Mouse (Mus musculus): ENCODE measurements around the gene Bbs10.

Gene Bbs10

GRCm38 (mm10) chr10:111298140-111299098, at the start of gene Bbs10:
Gene Bbs10, plus strand, starts transcription at chr10:111298679.
- peak; percentile 88 for DNase-seq (ENCODE audit: low read depth)

DNA sequence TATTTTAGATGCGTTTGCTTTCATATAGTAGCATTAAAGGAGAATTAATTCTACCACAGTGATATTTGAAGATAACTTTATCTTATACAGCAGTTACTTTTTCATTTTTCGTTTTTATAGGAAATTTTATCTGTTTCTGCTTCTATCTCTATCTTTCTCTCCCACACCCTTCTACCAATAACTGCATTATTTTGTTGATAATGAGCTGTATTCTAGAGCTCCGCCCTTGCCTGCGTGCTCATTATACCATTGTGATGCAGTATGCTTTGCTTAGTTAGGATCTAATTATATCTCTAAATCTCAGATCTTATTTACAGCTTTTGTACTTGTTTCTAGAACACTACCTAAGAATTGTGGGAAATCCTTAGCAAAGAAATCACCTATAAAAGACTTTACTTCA, 48.3 kb upstream of the Bbs10 start:
- peak; percentile 32 for DNase-seq (ENCODE audit: low read depth)

DNA sequence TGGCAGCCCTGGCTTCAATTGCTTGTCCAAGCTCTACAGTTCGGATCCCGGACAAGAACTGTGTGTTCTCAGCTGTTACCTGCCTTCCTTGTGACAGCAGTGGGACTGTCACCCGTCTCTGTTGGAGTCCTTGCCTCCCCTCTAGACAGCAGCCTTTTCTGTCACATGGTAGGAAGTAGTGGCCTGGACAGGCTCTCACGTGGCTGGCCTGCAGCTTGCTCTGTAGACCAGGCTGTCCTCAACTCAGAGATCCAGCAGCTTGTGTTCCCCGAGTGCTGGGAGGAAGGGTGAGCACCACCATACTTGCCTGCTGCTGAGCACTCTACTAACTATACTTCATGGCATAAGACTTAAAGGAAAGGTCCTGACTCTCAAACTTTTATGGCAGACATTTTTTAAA, 46.8 kb upstream of the Bbs10 start:
- DNase-seq (ENCODE audit: low read depth): no peak

GRCm38 (mm10) chr10:111255228-111255627, 43.3 kb upstream of the Bbs10 start:
- DNase-seq (ENCODE audit: low read depth): no peak

GRCm38 (mm10) chr10:111256156-111256555, 42.3 kb upstream of the Bbs10 start:
- DNase-seq (ENCODE audit: low read depth): no peak

DNA sequence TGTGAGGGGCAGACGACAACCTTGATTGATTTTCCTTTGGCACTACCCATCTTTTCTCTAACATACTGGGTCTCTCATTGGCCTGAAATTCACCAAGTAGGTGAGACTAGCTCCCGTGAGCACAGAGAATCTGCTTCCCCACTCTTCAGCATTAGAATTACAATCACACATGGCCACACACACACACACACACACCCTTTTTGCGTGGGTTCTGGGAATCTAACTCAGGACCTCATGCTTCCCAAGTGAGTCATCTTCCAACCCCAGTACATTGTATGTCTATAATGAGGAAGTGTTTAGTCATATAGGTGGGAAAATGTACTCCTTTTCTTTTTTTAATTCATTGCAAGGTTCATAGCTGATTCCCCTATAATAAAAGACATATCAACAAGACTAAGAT, 41.1 kb upstream of the Bbs10 start:
- no peak for DNase-seq (ENCODE audit: low read depth)

DNA sequence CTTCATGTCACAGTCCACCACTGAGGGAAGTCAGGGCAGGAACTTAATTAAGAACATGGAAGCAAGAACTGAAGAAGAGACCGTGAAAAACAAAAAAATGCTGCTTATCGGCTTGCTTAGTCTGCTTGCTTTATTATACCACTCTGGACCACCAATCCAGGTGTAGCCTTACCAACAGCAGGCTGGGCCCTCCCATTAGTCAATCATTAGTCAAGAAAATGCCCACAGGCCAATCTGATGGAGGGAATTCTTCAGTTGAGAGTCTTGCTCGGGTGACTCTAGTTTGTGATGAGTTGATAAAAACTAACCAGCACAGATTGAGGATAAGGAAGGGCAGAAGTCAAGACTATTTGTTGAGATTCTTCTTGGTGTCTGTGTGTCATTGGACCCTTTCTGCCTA, 40.2 kb upstream of the Bbs10 start:
- DNase-seq (ENCODE audit: low read depth): no peak

- no peak for DNase-seq (ENCODE audit: low read depth)
These were observed 26.8 kb upstream of the Bbs10 start for GRCm38 (mm10) chr10:111271687-111272086.

DNA sequence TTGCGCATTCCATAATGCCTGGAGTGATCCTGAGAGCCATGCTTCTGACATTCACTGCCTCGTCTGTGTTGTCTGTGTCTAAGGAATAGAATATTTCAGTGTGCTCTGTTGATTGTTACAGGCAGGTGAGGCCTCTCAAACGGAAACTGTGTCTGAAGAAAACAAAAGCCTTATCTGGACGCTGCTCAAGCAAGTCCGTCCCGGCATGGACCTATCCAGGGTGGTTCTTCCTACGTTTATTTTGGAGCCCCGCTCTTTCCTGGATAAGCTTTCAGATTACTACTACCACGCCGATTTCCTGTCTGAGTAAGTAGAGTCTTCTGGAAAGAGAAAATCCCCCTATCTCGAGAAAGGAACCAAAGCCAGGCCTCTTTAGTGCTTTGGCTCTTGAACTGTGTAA, 25.6 kb upstream of the Bbs10 start:
- no peak for DNase-seq (ENCODE audit: low read depth)

DNA sequence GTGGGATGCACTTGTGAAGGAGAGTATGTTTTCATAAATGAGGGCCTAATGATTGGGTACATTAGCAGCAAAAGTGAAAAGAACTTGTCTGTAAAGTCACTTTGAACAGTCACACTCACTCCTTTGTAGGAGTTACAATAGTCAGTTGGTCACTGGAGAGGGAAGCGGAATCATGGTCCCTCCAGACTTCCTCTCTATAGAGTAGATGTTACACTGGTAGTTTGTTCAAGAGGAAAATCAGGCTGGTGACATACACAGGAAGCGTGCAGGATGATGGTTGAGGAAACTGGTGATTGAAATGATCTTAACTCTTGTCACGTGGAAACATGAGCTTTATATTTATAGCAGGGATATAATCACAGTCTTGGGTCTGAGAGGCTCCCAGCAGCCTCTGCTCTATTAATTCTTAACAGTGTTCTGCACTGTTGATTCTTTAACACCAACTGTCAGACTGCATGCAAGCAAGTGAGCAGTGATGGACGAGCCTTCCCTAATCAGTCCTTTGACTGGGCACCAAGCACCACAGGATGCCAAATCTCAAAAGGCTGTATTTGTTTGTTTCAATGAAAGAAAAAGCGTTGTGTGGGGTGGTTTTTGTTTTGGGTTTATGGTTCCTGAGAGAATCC, 24.9 kb upstream of the Bbs10 start:
- DNase-seq (ENCODE audit: low read depth): no peak

GRCm38 (mm10) chr10:111275822-111276221, 22.7 kb upstream of the Bbs10 start:
- DNase-seq (ENCODE audit: low read depth): no peak

DNA sequence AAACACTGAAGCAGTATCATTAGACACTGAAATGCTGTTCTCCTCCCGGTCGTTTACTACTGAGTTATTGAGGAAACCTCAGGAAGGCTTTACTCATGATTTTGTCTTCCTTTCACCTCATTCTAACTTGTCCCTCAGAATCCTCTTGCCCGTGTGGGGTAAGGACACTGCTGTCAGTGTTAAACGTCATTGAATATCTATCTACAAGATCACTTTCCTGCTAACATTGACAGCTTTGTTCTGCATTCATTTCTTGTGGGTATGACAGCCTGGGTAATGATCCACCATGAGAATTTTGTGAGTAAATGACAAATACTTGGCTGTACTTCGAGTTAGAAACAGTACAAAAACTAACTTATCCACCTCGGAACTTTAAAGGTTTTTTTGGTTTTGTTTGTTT, 848 bp upstream of the Bbs10 start:
- DNase-seq (ENCODE audit: low read depth): no peak

GRCm38 (mm10) chr10:111299591-111299990, 1.1 kb downstream of the Bbs10 start:
- DNase-seq (ENCODE audit: low read depth): no peak

DNA sequence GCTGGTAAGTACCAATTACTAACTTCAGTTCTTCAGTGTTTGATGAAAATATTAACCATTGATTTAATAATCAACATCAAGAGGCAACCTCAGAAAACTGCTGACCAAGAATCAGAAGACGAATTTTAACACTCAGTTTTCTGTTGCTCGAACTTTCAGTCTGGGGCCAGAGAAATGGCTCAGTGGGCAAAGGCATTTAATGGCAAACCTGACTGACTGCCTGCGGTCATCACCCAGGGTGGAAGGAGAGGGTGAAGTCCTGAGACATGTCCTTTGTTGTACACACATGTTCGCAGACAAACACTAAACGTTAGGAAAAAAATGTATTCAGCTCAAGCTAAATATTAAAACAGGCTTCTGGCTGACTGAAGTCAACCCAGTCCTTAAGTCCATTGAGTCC, 2.6 kb downstream of the Bbs10 start:
- no peak for DNase-seq (ENCODE audit: low read depth)

DNA sequence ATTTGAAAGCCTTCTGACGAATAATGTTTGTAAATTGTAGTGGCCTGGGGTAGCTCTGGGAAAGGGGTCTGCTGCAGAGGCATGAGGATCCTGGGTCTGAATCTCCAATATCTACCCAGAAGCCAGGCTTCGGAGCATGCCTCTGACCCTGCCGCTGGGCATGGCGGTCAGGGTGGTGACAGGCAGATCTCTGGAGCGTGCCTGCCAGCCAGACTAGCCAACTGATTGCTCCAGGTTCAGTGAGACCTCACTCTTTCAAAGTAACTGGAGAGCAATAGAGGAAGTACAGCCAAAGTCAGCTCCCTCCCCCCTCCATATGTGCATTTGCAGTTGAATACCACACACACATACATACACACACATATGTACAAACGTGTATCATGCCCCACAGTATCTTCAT, 4.0 kb downstream of the Bbs10 start:
- DNase-seq (ENCODE audit: low read depth): no peak

DNA sequence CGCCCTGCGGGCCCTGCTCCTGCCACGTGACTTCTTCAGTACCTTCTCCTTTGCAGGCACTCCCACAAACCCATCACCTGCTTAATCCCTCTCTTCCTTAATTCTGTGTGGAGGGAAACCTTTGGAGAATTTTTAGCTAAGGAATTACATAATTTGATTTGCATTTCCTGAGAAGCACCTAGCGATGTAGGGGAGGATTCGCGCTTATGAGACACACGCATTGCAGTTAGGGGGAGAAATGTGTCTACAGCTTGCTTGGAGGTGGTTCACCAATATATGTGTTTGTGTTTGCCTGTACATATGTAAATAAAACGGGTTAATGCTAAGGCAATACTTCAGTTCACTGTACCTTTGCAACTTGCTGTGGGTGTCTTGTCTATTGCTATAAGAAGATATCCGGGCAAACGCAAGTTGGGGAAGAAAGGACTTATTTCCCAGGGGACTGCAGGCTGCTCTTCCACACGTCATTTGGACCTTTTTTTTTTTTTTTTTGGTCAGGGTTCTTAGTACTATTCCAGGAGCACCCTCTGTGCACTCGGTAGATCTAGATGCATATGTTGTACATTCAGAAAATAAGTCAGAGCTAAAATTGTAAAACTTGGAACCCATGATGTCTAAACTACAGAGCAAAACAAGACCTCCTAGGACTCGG, 10.5 kb downstream of the Bbs10 start:
- DNase-seq (ENCODE audit: low read depth): no peak

DNA sequence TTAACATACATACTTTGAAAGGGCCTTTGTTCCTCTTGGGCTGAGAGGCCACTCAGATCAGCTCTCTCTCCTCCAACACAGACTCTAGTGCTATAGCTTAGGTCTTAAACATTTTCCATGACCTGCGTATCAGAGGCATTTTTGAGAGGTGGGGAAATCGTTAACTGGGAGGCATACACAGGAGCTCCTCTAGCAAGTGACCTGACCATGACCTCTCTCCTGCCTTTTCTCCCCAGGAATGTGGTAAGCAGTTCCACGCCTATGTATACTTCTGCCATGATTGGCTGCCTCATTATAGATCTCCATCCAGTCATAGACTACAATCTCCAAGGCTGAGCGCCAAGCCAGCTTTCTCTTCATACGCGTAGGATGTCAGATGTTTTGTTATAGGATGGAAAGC, 14.8 kb downstream of the Bbs10 start:
- no peak for DNase-seq (ENCODE audit: low read depth)

DNA sequence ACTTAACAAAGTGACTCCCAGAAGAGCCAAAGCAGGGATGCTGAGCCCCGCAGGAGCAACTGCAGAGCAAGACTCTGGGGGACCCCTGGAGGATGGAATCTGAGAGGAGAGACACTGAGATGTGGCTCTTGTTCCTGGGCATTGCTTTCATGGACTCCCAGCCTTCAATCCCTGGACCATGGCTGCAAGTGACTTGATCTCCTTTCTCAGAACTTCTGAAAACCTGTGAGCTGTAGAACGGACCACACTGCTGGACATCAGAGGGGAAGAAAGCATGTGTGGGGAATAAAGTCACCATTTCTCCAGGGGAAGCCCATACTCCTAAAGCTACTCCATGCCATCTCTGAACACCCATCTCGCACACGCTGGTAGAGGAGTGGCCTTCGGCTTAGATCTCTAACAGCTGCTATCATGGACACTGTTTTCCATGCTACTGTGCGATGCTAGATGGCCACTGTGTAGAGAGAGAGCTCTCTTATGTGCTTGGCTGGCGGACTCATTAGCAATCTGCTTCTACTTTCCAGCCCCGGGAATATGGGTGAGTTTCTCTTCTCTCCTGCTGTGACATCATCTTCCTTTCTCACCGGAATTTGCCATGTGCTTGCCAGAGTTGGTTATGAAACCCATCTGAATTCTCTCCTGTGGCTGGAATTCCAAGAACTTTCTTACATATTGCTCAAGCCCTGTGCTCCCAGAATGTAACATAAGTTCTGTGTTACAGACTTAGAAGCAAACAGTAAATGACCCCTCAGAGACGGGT, 16.3 kb downstream of the Bbs10 start:
- no peak for DNase-seq (ENCODE audit: low read depth)

- DNase-seq (ENCODE audit: low read depth): no peak
These were observed 17.5 kb downstream of the Bbs10 start for GRCm38 (mm10) chr10:111315940-111316339.

- no peak for DNase-seq (ENCODE audit: low read depth)
These were observed 19.5 kb downstream of the Bbs10 start for GRCm38 (mm10) chr10:111318021-111318420.

- no peak for DNase-seq (ENCODE audit: low read depth)
These were observed 20.5 kb downstream of the Bbs10 start for GRCm38 (mm10) chr10:111318805-111319500.

DNA sequence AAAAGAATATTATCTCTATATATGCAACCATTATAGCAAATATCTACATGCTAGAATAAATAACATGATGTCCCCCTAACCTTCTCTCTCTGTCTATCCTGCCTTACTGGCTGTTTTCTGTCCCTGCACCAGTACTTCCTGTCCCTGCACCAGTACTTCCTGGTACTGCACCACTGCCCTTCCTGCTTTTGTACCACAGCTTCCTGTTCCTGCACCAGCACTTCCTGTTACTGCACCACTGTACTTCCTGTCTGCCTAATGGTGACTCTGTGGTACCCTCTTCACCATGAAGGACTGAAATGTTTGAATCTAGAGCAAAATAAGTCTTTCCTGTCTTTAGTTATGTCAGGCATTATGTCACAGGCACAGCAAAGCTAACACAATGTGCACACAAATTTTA, 22.1 kb downstream of the Bbs10 start:
- DNase-seq (ENCODE audit: low read depth): no peak
